Mouse (Mus musculus) kidney, adult 2 months (tissue): ENCODE measurements at regions not wholly inside any gene's neighbourhood (a gene's known extent, or its start where the extent isn't known, plus 50 kb on each side); places are given as distances from the start of the nearest gene placed in this dataset.
"Not testable (repeated sequence)": the region's sequence is repeated elsewhere in the genome, so short reads cannot be mapped to it uniquely, and the experiment has no call there.

ENCODE experiments used
- DNase-seq: peaks from one replicate; pipeline ENCODE4 v3.0.0; 2021
- H3K27ac ChIP-seq: fragments of 200-500 bp; 2 replicates; pipeline ENCODE4 v1.5.1; 2012; ENCODE audit warnings: low read depth, low read length, control low read depth, inconsistent platforms; ENCODE audit not compliant: insufficient read depth
- H3K27me3 ChIP-seq: fragments of 200-500 bp; replicated peaks from 2 replicates; pipeline ENCODE4 v1.6.1; 2012; ENCODE audit warnings: mild to moderate bottlenecking, moderate library complexity, low read length, inconsistent platforms; ENCODE audit not compliant: control insufficient read depth, insufficient read depth
- H3K36me3 ChIP-seq: fragments of 200-500 bp; 2 replicates; pipeline ENCODE4 v1.6.1; 2012; ENCODE audit warnings: mild to moderate bottlenecking, moderate library complexity, low read length, inconsistent platforms; ENCODE audit not compliant: control insufficient read depth, insufficient read depth
- H3K4me1 ChIP-seq: fragments of 200-500 bp; 2 replicates; pipeline ENCODE4 v1.6.1; 2011; ENCODE audit warnings: low read length; ENCODE audit not compliant: control insufficient read depth, insufficient read depth
- H3K4me3 ChIP-seq: fragments of 200-500 bp; 2 replicates; pipeline ENCODE4 v1.5.1; 2011; ENCODE audit warnings: mild to moderate bottlenecking, low read depth, low read length, control low read depth; ENCODE audit not compliant: insufficient read depth
- CTCF ChIP-seq: fragments of 200-500 bp; conservative IDR thresholded peaks from 2 replicates; pipeline ENCODE4 v1.5.1; 2011; ENCODE audit warnings: low read depth, mild to moderate bottlenecking, control low read depth, low read length, moderate library complexity, mixed read lengths; ENCODE audit not compliant: insufficient read depth, insufficient read length
- POLR2A ChIP-seq: fragments of 200-500 bp; IDR thresholded peaks from one replicate; pipeline ENCODE4 v1.6.1; 2011; ENCODE audit warnings: low read depth, low read length, control low read depth
- WGBS: fragments of 180-500 bp; shearing (Covaris S2); methylation state at CpG from one replicate; pipeline ENCODE4 v1.1.7; 2018; 5-methylcytosine and 5-hydroxymethylcytosine counted together

GRCm38 (mm10) chr13:5558095-5558494, 303.2 kb upstream of the Klf6 start:
- no peak for TF ChIP-seq CTCF
- no peak for TF ChIP-seq POLR2A
- DNase-seq, result no peak
- Histone ChIP-seq H3K27ac (no peak overlapping the region), H3K4me1 (no peaks in the 10 kb centered on the region), H3K36me3 (no peaks in the 10 kb centered on the region), H3K27me3 (no peaks in the 10 kb centered on the region), H3K4me3 (no peak overlapping the region)

- no peaks in the 10 kb centered on the region for H3K27me3 ChIP-seq
- no peak for DNase-seq
- no peak overlapping the region for H3K4me3 ChIP-seq
- TF ChIP-seq CTCF (no peak), POLR2A (no peak)
- H3K36me3 ChIP-seq, result no peaks in the 10 kb centered on the region
- no peak overlapping the region for H3K27ac ChIP-seq
- H3K4me1 ChIP-seq, result no peaks in the 10 kb centered on the region
- 84% methylated on average over 2 of the region's 2 CpGs for WGBS
Observed at GRCm38 (mm10) chr13:5566479-5566878, 294.8 kb upstream of the Klf6 start.

GRCm38 (mm10) chr13:5566896-5567295, 294.4 kb upstream of the Klf6 start:
- Histone ChIP-seq H3K27me3 (no peaks in the 10 kb centered on the region), H3K36me3 (no peaks in the 10 kb centered on the region), H3K4me1 (no peaks in the 10 kb centered on the region), H3K27ac (no peak overlapping the region), H3K4me3 (no peak overlapping the region)
- TF ChIP-seq POLR2A (no peak), CTCF (no peak)
- no peak for DNase-seq
- 89% methylated on average over 2 of the region's 2 CpGs for WGBS

- H3K4me3 ChIP-seq, result no peak overlapping the region
- no peak overlapping the region for H3K27ac ChIP-seq
- no peaks in the 10 kb centered on the region for H3K27me3 ChIP-seq
- no peak for DNase-seq
- TF ChIP-seq POLR2A, result no peak
- no peak for TF ChIP-seq CTCF
- H3K36me3 ChIP-seq, result no peaks in the 10 kb centered on the region
- WGBS, result 91% methylated on average over 1 of the region's 1 CpGs
- H3K4me1 ChIP-seq, result no peaks in the 10 kb centered on the region
Observed at GRCm38 (mm10) chr13:5569579-5569978, 291.7 kb upstream of the Klf6 start.

GRCm38 (mm10) chr13:5570386-5570785, 290.9 kb upstream of the Klf6 start:
- Histone ChIP-seq H3K27ac (no peak overlapping the region), H3K27me3 (no peaks in the 10 kb centered on the region), H3K4me1 (no peaks in the 10 kb centered on the region), H3K4me3 (no peak overlapping the region), H3K36me3 (no peaks in the 10 kb centered on the region)
- 92% methylated on average over 2 of the region's 2 CpGs for WGBS
- TF ChIP-seq CTCF (no peak), POLR2A (no peak)
- DNase-seq, result no peak

GRCm38 (mm10) chr13:5576568-5576967, 284.7 kb upstream of the Klf6 start:
- Histone ChIP-seq H3K4me3 (no peak overlapping the region), H3K4me1 (no peaks in the 10 kb centered on the region), H3K36me3 (no peaks in the 10 kb centered on the region), H3K27me3 (no peaks in the 10 kb centered on the region), H3K27ac (no peak overlapping the region)
- TF ChIP-seq CTCF, result no peak
- TF ChIP-seq POLR2A, result no peak
- DNase-seq, result no peak
- 54% methylated on average over 5 of the region's 5 CpGs for WGBS

- H3K27ac ChIP-seq, H3K36me3 ChIP-seq, DNase-seq, H3K27me3 ChIP-seq, H3K4me3 ChIP-seq, H3K4me1 ChIP-seq: not testable (repeated sequence)
- 76% methylated on average over 7 of the region's 7 CpGs for WGBS
Observed at GRCm38 (mm10) chr13:5583681-5584080, 277.6 kb upstream of the Klf6 start.

- no peaks in the 10 kb centered on the region for H3K27me3 ChIP-seq
- DNase-seq, result no peak
- H3K36me3 ChIP-seq, result no peaks in the 10 kb centered on the region
- H3K4me3 ChIP-seq, result no peak overlapping the region
- no peak overlapping the region for H3K27ac ChIP-seq
- TF ChIP-seq POLR2A, result no peak
- TF ChIP-seq CTCF, result no peak
- H3K4me1 ChIP-seq, result no peaks in the 10 kb centered on the region
Observed at GRCm38 (mm10) chr13:5587196-5587595, 274.1 kb upstream of the Klf6 start.
